Mouse (Mus musculus): Measurements from ENCODE around the gene Plekhb1.

The Plekhb1 gene

GRCm38 (mm10) chr7:100656739-100657138 lies 5.5 kb downstream of the Plekhb1 start:
- no peak for DNase-seq

GRCm38 (mm10) chr7:100654441-100654840 lies 7.8 kb downstream of the Plekhb1 start:
- no peak for DNase-seq

GRCm38 (mm10) chr7:100653480-100654266 lies 8.5 kb downstream of the Plekhb1 start:
- DNase-seq = no peak

- DNase-seq = no peak
These were observed 11.2 kb downstream of the Plekhb1 start for GRCm38 (mm10) chr7:100651011-100651410.

GRCm38 (mm10) chr7:100650421-100650820 lies 11.8 kb downstream of the Plekhb1 start:
- DNase-seq = no peak

- no peak for DNase-seq
These were observed 12.4 kb downstream of the Plekhb1 start for GRCm38 (mm10) chr7:100649826-100650225.

GRCm38 (mm10) chr7:100649095-100649494 lies 13.1 kb downstream of the Plekhb1 start:
- DNase-seq = no peak

- peak in 1 of 2 experiments; percentile 40 for DNase-seq
These were observed 17.1 kb downstream of the Plekhb1 start for GRCm38 (mm10) chr7:100645147-100645546.

- no peak for DNase-seq
These were observed 19.8 kb downstream of the Plekhb1 start for GRCm38 (mm10) chr7:100642413-100642812.

GRCm38 (mm10) chr7:100637657-100638056 lies 24.6 kb downstream of the Plekhb1 start:
- peak in 1 of 2 experiments; percentile 25 for DNase-seq

GRCm38 (mm10) chr7:100624538-100624937 lies 37.7 kb downstream of the Plekhb1 start:
- DNase-seq = no peak

GRCm38 (mm10) chr7:100622277-100622676 lies 39.9 kb downstream of the Plekhb1 start:
- no peak for DNase-seq

- DNase-seq = no peak
These were observed 45.9 kb downstream of the Plekhb1 start for GRCm38 (mm10) chr7:100616121-100616857.

- no peak for DNase-seq
These were observed 53.3 kb downstream of the Plekhb1 start for GRCm38 (mm10) chr7:100608910-100609309.

GRCm38 (mm10) chr7:100608130-100608741 lies 54.0 kb downstream of the Plekhb1 start, which contains the start of gene Mrpl48:
Gene Mrpl48, minus strand, starts transcription at chr7:100608301.
- DNase-seq = peak in 1 of 2 experiments; percentile 15

- DNase-seq = peak; percentile 91 to 94
These were observed 54.7 kb downstream of the Plekhb1 start, which contains the start of gene Rab6a for GRCm38 (mm10) chr7:100607214-100608129. Gene Rab6a, plus strand, starts transcription at chr7:100607410.

- DNase-seq = no peak
These were observed 62.0 kb downstream of the Plekhb1 start for GRCm38 (mm10) chr7:100600211-100600610.

GRCm38 (mm10) chr7:100593349-100593748 lies 68.9 kb downstream of the Plekhb1 start:
- DNase-seq = no peak
